Mouse (Mus musculus) midbrain, postnatal 0 days (tissue): ENCODE data around the gene Phkb. TPM values are rescaled to one million over a fixed set of nuclear protein-coding genes. Genes with fewer than 3 reads are reported as not detected.
A peak's percentile ranks its signal among the peaks of the same experiment; 100 is the strongest.

Experiments used
- ATAC-seq: fragments of 200-750 bp; cut with Nextera tagmentation; 2 replicates; pipeline ENCODE4 v1.8.0; 2017; ENCODE audit warnings: moderate number of reproducible peaks, mild to moderate bottlenecking, moderate TSS enrichment, moderate library complexity; ENCODE audit not compliant: low FRiP score
- DNase-seq: peaks from one replicate; pipeline ENCODE4 v3.0.0-alpha.2; 2015; ENCODE audit warnings: low spot score
- H3K27ac ChIP-seq: fragments of 300-500 bp; sonication (generic); 2 replicates; pipeline ENCODE4 v1.5.1; 2014; ENCODE audit warnings: low read depth, mild to moderate bottlenecking, low read length, mixed read lengths
- H3K27me3 ChIP-seq: fragments of 300-500 bp; sonication (generic); 2 replicates; pipeline ENCODE4 v1.6.1; 2014; ENCODE audit warnings: low read length, control low read depth, mixed read lengths; ENCODE audit not compliant: insufficient read depth
- H3K36me3 ChIP-seq: fragments of 300-500 bp; sonication (generic); 2 replicates; pipeline ENCODE4 v1.6.1; 2014; ENCODE audit warnings: low read length, control low read depth, mixed read lengths; ENCODE audit not compliant: insufficient read depth
- H3K4me1 ChIP-seq: fragments of 300-500 bp; sonication (generic); 2 replicates; pipeline ENCODE4 v1.6.1; 2014; ENCODE audit warnings: mild to moderate bottlenecking, control low read depth, antibody characterized with exemption, low read length, mixed read lengths; ENCODE audit not compliant: insufficient read depth
- H3K4me2 ChIP-seq: fragments of 300-500 bp; sonication (generic); 2 replicates; pipeline ENCODE4 v1.6.1; 2014; ENCODE audit warnings: low read depth, mild to moderate bottlenecking, low read length, mixed read lengths; ENCODE audit not compliant: poor library complexity, severe bottlenecking
- H3K4me3 ChIP-seq: fragments of 300-500 bp; sonication (generic); 2 replicates; pipeline ENCODE4 v1.5.1; 2014; ENCODE audit warnings: low read depth, mild to moderate bottlenecking, low read length, moderate library complexity
- H3K9ac ChIP-seq: fragments of 300-500 bp; sonication (generic); replicated peaks from 2 replicates; pipeline ENCODE4 v1.6.1; 2014; ENCODE audit warnings: mild to moderate bottlenecking, low read length, moderate library complexity, mixed read lengths; ENCODE audit not compliant: poor library complexity, severe bottlenecking
- H3K9me3 ChIP-seq: fragments of 300-500 bp; sonication (generic); 2 replicates; pipeline ENCODE4 v1.6.1; 2016; ENCODE audit warnings: low read length, control low read depth
- CTCF ChIP-seq: IDR thresholded peaks from 2 replicates; pipeline ENCODE4 v1.5.1; 2016; ENCODE audit warnings: antibody characterized with exemption, mild to moderate bottlenecking
- WGBS: fragments of 180-500 bp; shearing (Covaris S2); extraction: QIAGEN DNeasy Blood & Tissue Kit; methylation state at CpG from one replicate; pipeline ENCODE4 v1.1.7; 2014; 5-methylcytosine and 5-hydroxymethylcytosine counted together
- polyA plus RNA-seq: library from polyadenylated mRNA; unstranded; fragments of >200 nt; fragmentation: Nextera tagmentation; extraction: Ambion mirVana; gene quantifications from 2 replicates; pipeline ENCODE4 v1.2.1, GENCODE M21; 2015
- total RNA-seq: library from RNA; depleted of rRNA; stranded (reverse); fragments of >200 nt; gene quantifications from 2 replicates; pipeline ENCODE4 v1.2.3, GENCODE M21; 2014

Phkb gene
- total and polyA plus RNA-seq, 2 experiments from 2014 or later = 22.2 to 37.2 TPM

GRCm38 (mm10) chr8:86035371-86035770, 194.6 kb downstream of the Phkb start:
- no peak overlapping the region for H3K9ac ChIP-seq
- H3K4me2 ChIP-seq = no peak overlapping the region
- no peaks in the 10 kb centered on the region for H3K9me3 ChIP-seq
- no peak for DNase-seq
- no peak overlapping the region for H3K27ac ChIP-seq
- WGBS = 85% methylated on average over 4 of the region's 4 CpGs
- H3K27me3 ChIP-seq = no peaks in the 10 kb centered on the region
- ATAC-seq = no peak
- no peak for TF ChIP-seq CTCF
- no peak overlapping the region for H3K4me3 ChIP-seq
- peaks cover 2% of the 10 kb centered on the region; the same call in 1 of the 2 replicates for H3K36me3 ChIP-seq
- no peaks in the 10 kb centered on the region for H3K4me1 ChIP-seq

- Histone ChIP-seq H3K27ac (no peak overlapping the region), H3K36me3 (no peaks in the 10 kb centered on the region), H3K4me2 (no peak overlapping the region), H3K9ac (no peak overlapping the region), H3K4me3 (no peak overlapping the region), H3K27me3 (no peaks in the 10 kb centered on the region), H3K9me3 (no peaks in the 10 kb centered on the region), H3K4me1 (no peaks in the 10 kb centered on the region)
- TF ChIP-seq CTCF = peak; percentile 14; the same call in 1 of the 2 replicates
- WGBS = 85% methylated on average over 3 of the region's 3 CpGs
- ATAC-seq (no peak), DNase-seq (no peak)
Measured at GRCm38 (mm10) chr8:86038462-86038861, 197.7 kb downstream of the Phkb start.

GRCm38 (mm10) chr8:86042049-86042448, 201.3 kb downstream of the Phkb start:
- H3K4me1 ChIP-seq = no peaks in the 10 kb centered on the region
- H3K9me3 ChIP-seq = no peaks in the 10 kb centered on the region
- ATAC-seq = no peak
- H3K4me2 ChIP-seq = no peak overlapping the region
- no peak overlapping the region for H3K4me3 ChIP-seq
- H3K36me3 ChIP-seq = no peaks in the 10 kb centered on the region
- 20% methylated on average over 2 of the region's 2 CpGs for WGBS
- no peak overlapping the region for H3K9ac ChIP-seq
- no peak overlapping the region for H3K27ac ChIP-seq
- no peaks in the 10 kb centered on the region for H3K27me3 ChIP-seq
- TF ChIP-seq CTCF = no peak
- DNase-seq = peak; percentile 27

- WGBS = 94% methylated on average over 3 of the region's 3 CpGs
- Histone ChIP-seq H3K4me1 (no peaks in the 10 kb centered on the region), H3K27ac (no peak overlapping the region), H3K36me3 (no peaks in the 10 kb centered on the region), H3K4me2 (no peak overlapping the region), H3K9ac (no peak overlapping the region), H3K9me3 (no peaks in the 10 kb centered on the region), H3K27me3 (no peaks in the 10 kb centered on the region), H3K4me3 (no peak overlapping the region)
- DNase-seq = no peak
- no peak for TF ChIP-seq CTCF
- ATAC-seq = no peak
Measured at GRCm38 (mm10) chr8:86050882-86051281, 210.1 kb downstream of the Phkb start.

- ATAC-seq = no peak
- H3K36me3 ChIP-seq = no peaks in the 10 kb centered on the region
- H3K27me3 ChIP-seq = no peaks in the 10 kb centered on the region
- no peak for TF ChIP-seq CTCF
- no peaks in the 10 kb centered on the region for H3K9me3 ChIP-seq
- no peak overlapping the region for H3K4me2 ChIP-seq
- H3K9ac ChIP-seq = no peak overlapping the region
- no peak for DNase-seq
- no peak overlapping the region for H3K27ac ChIP-seq
- WGBS = 79% methylated on average over 4 of the region's 4 CpGs
- no peaks in the 10 kb centered on the region for H3K4me1 ChIP-seq
- H3K4me3 ChIP-seq = no peak overlapping the region
Measured at GRCm38 (mm10) chr8:86052003-86052402, 211.2 kb downstream of the Phkb start.

GRCm38 (mm10) chr8:86058618-86059017, 217.9 kb downstream of the Phkb start:
- DNase-seq = no peak
- ATAC-seq = no peak

More at GRCm38 (mm10) chr8:86058618-86059017, 217.9 kb downstream of the Phkb start:
- whole genome bisulfite sequencing = 84% methylated on average over 5 of the region's 5 CpGs
- no peak overlapping the region for H3K4me2 ChIP-seq
- TF ChIP-seq CTCF = no peak
- H3K36me3 ChIP-seq = no peaks in the 10 kb centered on the region
- no peak overlapping the region for H3K4me3 ChIP-seq
- H3K27ac ChIP-seq = no peak overlapping the region
- no peaks in the 10 kb centered on the region for H3K9me3 ChIP-seq
- H3K4me1 ChIP-seq = no peaks in the 10 kb centered on the region
- H3K27me3 ChIP-seq = no peaks in the 10 kb centered on the region
- no peak overlapping the region for H3K9ac ChIP-seq
